Mouse (Mus musculus): Measurements from ENCODE around the gene Ndrg3. TPM values are rescaled to one million over a fixed set of nuclear protein-coding genes. Genes with fewer than 3 reads are reported as not detected.

The Ndrg3 gene
- total and polyA plus RNA-seq, 3 experiments, result 16.6 to 27.5 (median 21.8) TPM

DNA sequence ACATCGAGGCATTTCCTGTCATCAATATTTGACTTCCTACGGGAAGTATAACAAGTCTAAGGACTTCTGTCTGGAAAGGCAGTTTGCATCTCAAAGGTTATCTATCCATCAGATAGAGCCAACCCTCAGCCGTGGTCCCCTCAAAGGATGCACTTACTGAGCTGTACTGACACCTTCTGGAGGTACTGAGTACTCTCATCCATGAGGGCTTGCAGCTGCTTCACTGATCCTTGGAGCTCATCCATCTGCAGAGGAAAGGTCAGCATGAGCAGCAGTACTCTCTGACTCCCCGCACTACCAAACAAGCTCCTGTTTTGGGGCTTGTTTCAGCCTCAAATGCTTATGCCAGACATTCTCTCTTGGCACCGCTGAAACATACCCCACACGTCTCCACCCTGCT lies 4.7 kb upstream of the Ndrg3 start:
- peaks cover 0 to 4% of the 10 kb centered on the region in 2 experiments; a peak in 1 of 4 replicates for H3K4me1 ChIP-seq (ENCODE audit: control insufficient read depth in 1 of 2, insufficient read depth in 2 of 2)
- no peak for TF ChIP-seq EP300 (IDR thresholded peaks at IDR 0.05; ENCODE audit: low read length)
- peak in 1 of 2 experiments; percentile 68; a peak in 2 of 4 replicates for TF ChIP-seq CTCF (conservative IDR thresholded peaks at IDR 0.05 in 1 of 2, IDR thresholded peaks at IDR 0.05 in 1 of 2; ENCODE audit: low read depth in 2 of 2, low read length in 2 of 2)
- TF ChIP-seq RAD21 (IDR thresholded peaks at IDR 0.05; ENCODE audit: low read depth, low read length), result peak; percentile 68
- TF ChIP-seq ZC3H11A (IDR thresholded peaks at IDR 0.05; ENCODE audit: low read depth, low read length), result no peak
- TF ChIP-seq SMC3 (IDR thresholded peaks at IDR 0.05; ENCODE audit: low read depth, low read length), result peak; percentile 54
- H3K27ac ChIP-seq (ENCODE audit: insufficient read depth, low read depth), result no peak overlapping the region
- no peaks in the 10 kb centered on the region for H3K27me3 ChIP-seq (replicated peaks)
- no peaks in the 10 kb centered on the region for H3K79me2 ChIP-seq (replicated peaks; ENCODE audit: control insufficient read depth, extremely low read depth, insufficient read depth, poor library complexity, severe bottlenecking)
- H3K4me3 ChIP-seq (replicated peaks in 1 of 3; ENCODE audit: low read depth in 2 of 3, low read length in 2 of 3, poor library complexity in 1 of 3), result no peak overlapping the region
- dilution Hi-C loops (cut with MboI; ENCODE audit: extremely low pct_ligation_motif_present, extremely low pct_unique_long_range_greater_than_20kb, low sequenced_read_pairs), result no loop called here
- in situ Hi-C loops (cut with MboI; ENCODE audit: low pct_ligation_motif_present, low pct_unique_long_range_greater_than_20kb, low sequenced_read_pairs), result loop anchor here (5.0 kb wide), 1 partner anchor 119 kb away; no protein-coding TSS in a partner anchor
- H3K9ac ChIP-seq (ENCODE audit: insufficient read depth, low read depth), result no peak overlapping the region
- no peak overlapping the region for H3K4me2 ChIP-seq (ENCODE audit: insufficient read depth, low read depth, poor library complexity, severe bottlenecking)
- no peaks in the 10 kb centered on the region for H3K9me3 ChIP-seq (replicated peaks; ENCODE audit: low read length)
- H3K36me3 ChIP-seq (replicated peaks in 1 of 2; ENCODE audit: control insufficient read depth in 1 of 2, insufficient read depth in 1 of 2, low read length in 1 of 2), result peaks cover 44 to 74% of the 10 kb centered on the region in 2 experiments
- DNase-seq (ENCODE audit: extremely low read depth), result peak; percentile 34

DNA sequence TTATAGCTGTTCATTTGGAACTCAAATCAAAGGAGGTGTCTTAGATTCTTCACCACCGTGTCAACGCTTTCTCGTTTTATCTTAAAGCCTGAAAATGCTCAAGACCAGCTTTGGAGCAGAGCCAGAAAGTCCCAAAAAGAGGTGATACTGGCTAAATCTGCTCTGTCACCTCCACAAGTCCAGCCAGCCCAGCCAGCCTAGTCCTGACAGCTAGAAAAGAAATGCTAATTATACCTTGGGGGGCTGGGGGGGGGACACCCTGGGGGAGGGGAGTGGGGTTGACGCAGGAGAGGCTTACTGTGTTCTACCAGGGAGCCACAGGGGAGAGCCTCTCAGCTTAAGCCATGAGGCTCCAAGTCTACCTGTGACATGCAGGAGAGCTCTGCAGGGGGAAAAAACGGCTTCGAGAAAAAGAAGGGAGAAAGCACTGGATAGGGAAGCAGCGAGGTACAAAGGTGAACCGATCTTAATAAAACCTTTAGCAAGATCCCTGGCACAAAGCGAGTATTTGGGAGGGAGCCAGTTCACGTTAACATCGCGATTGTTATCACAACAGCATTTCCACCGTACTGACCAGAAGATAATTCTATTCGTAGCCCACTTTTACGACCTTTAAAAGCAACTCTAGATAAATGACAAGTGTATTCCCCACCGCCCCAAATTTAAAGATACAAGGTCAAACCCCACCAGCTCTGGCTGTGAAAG lies 977 bp downstream of the Ndrg3 start:
- peak overlapping the region; percentile 90 for H3K4me2 ChIP-seq (ENCODE audit: insufficient read depth, low read depth, poor library complexity, severe bottlenecking)
- DNase-seq (ENCODE audit: extremely low read depth), result no peak

DNA sequence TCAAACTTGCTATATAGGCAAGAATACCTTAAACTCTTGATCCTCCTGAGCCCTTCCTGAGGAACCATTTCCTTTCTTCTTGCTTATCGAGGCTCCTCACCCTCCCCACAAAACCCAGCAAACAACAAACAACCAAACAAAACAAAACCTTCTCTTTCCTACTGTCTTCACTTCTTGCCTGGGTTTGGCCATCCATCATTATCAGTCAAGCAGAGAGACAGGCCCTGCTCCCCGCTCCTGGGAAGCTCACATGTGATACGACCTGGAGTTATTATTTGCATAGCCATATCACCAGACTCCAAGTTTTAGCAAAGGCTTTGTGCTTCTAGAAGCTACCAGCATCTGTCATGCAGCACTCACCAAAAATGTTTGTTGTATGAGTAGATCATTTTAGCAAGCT lies 4.5 kb downstream of the Ndrg3 start:
- Histone ChIP-seq H3K79me2 (replicated peaks; ENCODE audit: control insufficient read depth, extremely low read depth, insufficient read depth, poor library complexity, severe bottlenecking) (no peaks in the 10 kb centered on the region; the same call in 1 of the 2 replicates), H3K4me1 (ENCODE audit: control insufficient read depth in 1 of 2, insufficient read depth in 2 of 2) (peaks cover 0 to 15% of the 10 kb centered on the region in 2 experiments; a peak in 2 of 4 replicates), H3K4me3 (replicated peaks in 1 of 3; ENCODE audit: low read depth in 2 of 3, low read length in 2 of 3, poor library complexity in 1 of 3) (no peak overlapping the region), H3K4me2 (ENCODE audit: insufficient read depth, low read depth, poor library complexity, severe bottlenecking) (no peak overlapping the region), H3K27ac (ENCODE audit: insufficient read depth, low read depth) (no peak overlapping the region), H3K9me3 (replicated peaks; ENCODE audit: low read length) (no peaks in the 10 kb centered on the region), H3K9ac (ENCODE audit: insufficient read depth, low read depth) (no peak overlapping the region), H3K36me3 (replicated peaks in 1 of 2; ENCODE audit: control insufficient read depth in 1 of 2, insufficient read depth in 1 of 2, low read length in 1 of 2) (peaks cover 0 to 2% of the 10 kb centered on the region in 2 experiments), H3K27me3 (replicated peaks) (no peaks in the 10 kb centered on the region)
- DNase-seq (ENCODE audit: extremely low read depth), result no peak
- dilution Hi-C loops (cut with MboI; ENCODE audit: extremely low pct_ligation_motif_present, extremely low pct_unique_long_range_greater_than_20kb, low sequenced_read_pairs), result no loop called here
- in situ Hi-C loops (cut with MboI; ENCODE audit: low pct_ligation_motif_present, low pct_unique_long_range_greater_than_20kb, low sequenced_read_pairs), result no loop called here
- TF ChIP-seq USF1 (IDR thresholded peaks at IDR 0.05; ENCODE audit: low read depth, low read length), result no peak
- no peak for TF ChIP-seq PAX5 (IDR thresholded peaks at IDR 0.05; ENCODE audit: low read length)
- TF ChIP-seq IRF4 (IDR thresholded peaks at IDR 0.05; ENCODE audit: low read depth, low read length), result no peak
- no peak for TF ChIP-seq UBTF (IDR thresholded peaks at IDR 0.05; ENCODE audit: low read depth, low read length)
- no peak for TF ChIP-seq POLR2AphosphoS2 (IDR thresholded peaks at IDR 0.05; ENCODE audit: low read depth, low read length)

More for the DNA sequence above, 977 bp downstream of the Ndrg3 start:
- peaks cover 13 to 22% of the 10 kb centered on the region in 2 experiments for H3K36me3 ChIP-seq (replicated peaks in 1 of 2; ENCODE audit: control insufficient read depth in 1 of 2, insufficient read depth in 1 of 2, low read length in 1 of 2)
- H3K4me1 ChIP-seq (ENCODE audit: control insufficient read depth in 1 of 2, insufficient read depth in 2 of 2), result peaks cover 0 to 13% of the 10 kb centered on the region in 2 experiments; a peak in 2 of 4 replicates
- peak overlapping the region; percentile 42 for H3K9ac ChIP-seq (ENCODE audit: insufficient read depth, low read depth)
- in situ Hi-C loops (cut with MboI; ENCODE audit: low pct_ligation_motif_present, low pct_unique_long_range_greater_than_20kb, low sequenced_read_pairs) (no loop called here), dilution Hi-C loops (cut with MboI; ENCODE audit: extremely low pct_ligation_motif_present, extremely low pct_unique_long_range_greater_than_20kb, low sequenced_read_pairs) (no loop called here)
- TF ChIP-seq POLR2AphosphoS2 (IDR thresholded peaks at IDR 0.05; ENCODE audit: low read depth, low read length) (no peak), GABPA (IDR thresholded peaks at IDR 0.05; ENCODE audit: insufficient replicate concordance, low read depth, low read length) (no peak), NELFE (IDR thresholded peaks at IDR 0.05; ENCODE audit: low read depth, low read length) (no peak), USF2 (conservative IDR thresholded peaks at IDR 0.05; ENCODE audit: low read depth, low read length) (no peak), RAD21 (IDR thresholded peaks at IDR 0.05; ENCODE audit: low read depth, low read length) (no peak), CTCF (conservative IDR thresholded peaks at IDR 0.05 in 1 of 2, IDR thresholded peaks at IDR 0.05 in 1 of 2; ENCODE audit: low read depth in 2 of 2, low read length in 2 of 2) (no peak), IRF4 (IDR thresholded peaks at IDR 0.05; ENCODE audit: low read depth, low read length) (no peak), CHD1 (IDR thresholded peaks at IDR 0.05; ENCODE audit: low read depth, low read length) (no peak), ZMIZ1 (IDR thresholded peaks at IDR 0.05; ENCODE audit: low read depth, low read length) (no peak), USF1 (IDR thresholded peaks at IDR 0.05; ENCODE audit: low read depth, low read length) (no peak), MYC (IDR thresholded peaks at IDR 0.05; ENCODE audit: low read depth, low read length) (no peak), ZC3H11A (IDR thresholded peaks at IDR 0.05; ENCODE audit: low read depth, low read length) (no peak), TCF12 (IDR thresholded peaks at IDR 0.05; ENCODE audit: low read depth, low read length) (no peak), TBP (conservative IDR thresholded peaks at IDR 0.05; ENCODE audit: low read depth, low read length) (no peak), POLR2A (IDR thresholded peaks at IDR 0.05; ENCODE audit: low read depth, low read length) (no peak), CHD2 (IDR thresholded peaks at IDR 0.05; ENCODE audit: low read length) (no peak), ZKSCAN1 (IDR thresholded peaks at IDR 0.05; ENCODE audit: borderline replicate concordance, low read depth, low read length) (no peak), MEF2A (IDR thresholded peaks at IDR 0.05; ENCODE audit: borderline replicate concordance, low read depth, low read length) (no peak)
- peak overlapping the region; percentile 71 to 88 (median 82) for H3K4me3 ChIP-seq (replicated peaks in 1 of 3; ENCODE audit: low read depth in 2 of 3, low read length in 2 of 3, poor library complexity in 1 of 3)
- no peaks in the 10 kb centered on the region for H3K27me3 ChIP-seq (replicated peaks)
- H3K27ac ChIP-seq (ENCODE audit: insufficient read depth, low read depth), result no peak overlapping the region
- H3K9me3 ChIP-seq (replicated peaks; ENCODE audit: low read length), result no peaks in the 10 kb centered on the region
- no peaks in the 10 kb centered on the region; the same call in 1 of the 2 replicates for H3K79me2 ChIP-seq (replicated peaks; ENCODE audit: control insufficient read depth, extremely low read depth, insufficient read depth, poor library complexity, severe bottlenecking)
